22 mouse cellular contexts compared by ENCODE assay signal in genomic region chr17:15152477-15152876, GRCm38 (mm10).
DNase-seq lines count a peak whose midpoint lies in the region; ATAC-seq and TF ChIP-seq lines count a peak whose summit lies in the region.
"Had no signal": no experiment of that assay in that cellular context is flagged by ENCODE, and none has a peak within 500 bp of the region (broad histone marks: within the 10 kb centered on the region; RNA-seq: fewer than 3 reads in every experiment).

No protein-coding gene starts in this region.

- H3K9me3 ChIP-seq in heart, embryonic 11.5 days (replicated peaks; ENCODE audit: control insufficient read depth, low read length) = no peaks in the 10 kb centered on the region
- H3K9me3 ChIP-seq in heart, embryonic 15.5 days (replicated peaks) = no peaks in the 10 kb centered on the region
- H3K9me3 ChIP-seq in kidney, embryonic 14.5 days (ENCODE audit: control insufficient read depth, low read length) = no peaks in the 10 kb centered on the region
- H3K9me3 ChIP-seq in stomach, embryonic 15.5 days = no peaks in the 10 kb centered on the region
- no peaks in the 10 kb centered on the region for H3K9me3 ChIP-seq in stomach, postnatal 0 days (ENCODE audit: control insufficient read depth, low read length)
- H3K9me3 ChIP-seq: embryonic facial prominence, embryonic 12.5 days; forebrain, embryonic 15.5 days; G1E; hindbrain, embryonic 12.5 days had no signal

- H3K4me2 ChIP-seq in heart, embryonic 11.5 days = peak overlapping the region; percentile 12; the same call in 1 of the 2 replicates
- no peak overlapping the region for H3K4me2 ChIP-seq in heart, embryonic 15.5 days
- H3K4me2 ChIP-seq in kidney, embryonic 14.5 days (replicated peaks; ENCODE audit: low read depth, low read length) = no peak overlapping the region
- H3K4me2 ChIP-seq in stomach, embryonic 15.5 days = no peak overlapping the region
- H3K4me2 ChIP-seq in stomach, postnatal 0 days (replicated peaks; ENCODE audit: low read depth) = no peak overlapping the region
- H3K4me2 ChIP-seq: embryonic facial prominence, embryonic 12.5 days; forebrain, embryonic 15.5 days; hindbrain, embryonic 12.5 days had no signal

- TF ChIP-seq CTCF in stomach, postnatal 0 days (IDR thresholded peaks at IDR 0.05; ENCODE audit: low read depth) = no peak

- no peak for DNase-seq in heart, postnatal 10 days
- DNase-seq in heart, adult 11 months = no peak
- DNase-seq in kidney, adult 18-20 months = no peak
- no peak for DNase-seq in stomach, postnatal 0 days (ENCODE audit: low spot score)
- DNase-seq: B cell, adult 2 months; cerebellum, adult 11-12 months; cerebellum, adult 9-10 months; cerebellum, postnatal 25 days; heart, postnatal 36 days had no signal

- no peak overlapping the region for H3K9ac ChIP-seq in heart, embryonic 11.5 days (ENCODE audit: low read depth, low read length)
- H3K9ac ChIP-seq in heart, embryonic 15.5 days = no peak overlapping the region
- H3K9ac ChIP-seq in kidney, embryonic 14.5 days (ENCODE audit: low read depth, low read length) = no peak overlapping the region
- no peak overlapping the region for H3K9ac ChIP-seq in stomach, embryonic 15.5 days
- H3K9ac ChIP-seq in stomach, postnatal 0 days (ENCODE audit: low read length) = no peak overlapping the region
- H3K9ac ChIP-seq: embryonic facial prominence, embryonic 12.5 days; forebrain, embryonic 15.5 days; hindbrain, embryonic 12.5 days had no signal

- WGBS in heart, embryonic 11.5 days (ENCODE audit: insufficient replicate concordance) = 32% methylated on average over 7 of the region's 7 CpGs
- WGBS in heart, embryonic 15.5 days = 28% methylated on average over 7 of the region's 7 CpGs
- WGBS in kidney, embryonic 14.5 days = 40% methylated on average over 7 of the region's 7 CpGs
- WGBS in stomach, embryonic 15.5 days = 44% methylated on average over 7 of the region's 7 CpGs
- 47% methylated on average over 7 of the region's 7 CpGs for WGBS in stomach, postnatal 0 days

- H3K4me1 ChIP-seq in heart, embryonic 11.5 days (ENCODE audit: control insufficient read depth, insufficient read depth, low read length) = peaks cover 7% of the 10 kb centered on the region; the same call in 1 of the 2 replicates
- peaks cover 6% of the 10 kb centered on the region for H3K4me1 ChIP-seq in heart, embryonic 15.5 days (replicated peaks)
- H3K4me1 ChIP-seq in kidney, embryonic 14.5 days (ENCODE audit: control insufficient read depth, insufficient read depth, low read length) = no peaks in the 10 kb centered on the region; the same call in 1 of the 2 replicates
- no peaks in the 10 kb centered on the region for H3K4me1 ChIP-seq in stomach, embryonic 15.5 days
- H3K4me1 ChIP-seq in stomach, postnatal 0 days (replicated peaks; ENCODE audit: control insufficient read depth, insufficient read depth) = no peaks in the 10 kb centered on the region
- H3K4me1 ChIP-seq: embryonic facial prominence, embryonic 12.5 days; forebrain, embryonic 15.5 days; hindbrain, embryonic 12.5 days had no signal

- ATAC-seq in heart, embryonic 11.5 days (replicated peaks; ENCODE audit: insufficient number of reproducible peaks, low FRiP score, low TSS enrichment) = no peak
- ATAC-seq in heart, embryonic 15.5 days (replicated peaks; ENCODE audit: insufficient number of reproducible peaks, insufficient read depth, low FRiP score, low read depth) = no peak
- ATAC-seq in kidney, embryonic 14.5 days (ENCODE audit: low FRiP score, low TSS enrichment) = 0 out of 2 replicates have a peak, but pooled peaks have one; percentile 20
- ATAC-seq in stomach, embryonic 15.5 days (ENCODE audit: insufficient read depth, low FRiP score, low read depth) = no peak
- ATAC-seq in stomach, postnatal 0 days (ENCODE audit: low FRiP score, low TSS enrichment) = no peak
- ATAC-seq: activated CD4-positive, CD25-positive, alpha-beta regulatory T cell, adult 4 months; CD4-positive, CD25-positive, alpha-beta regulatory T cell, adult 4 months; forebrain, embryonic 15.5 days; hindbrain, embryonic 16.5 days; inflammation-experienced regulatory T-cells, adult 6 months; Patski had no signal

- no peaks in the 10 kb centered on the region for H3K36me3 ChIP-seq in heart, embryonic 11.5 days (ENCODE audit: control insufficient read depth, insufficient read depth, low read length)
- H3K36me3 ChIP-seq in heart, embryonic 15.5 days = no peaks in the 10 kb centered on the region
- no peaks in the 10 kb centered on the region for H3K36me3 ChIP-seq in kidney, embryonic 14.5 days (ENCODE audit: control insufficient read depth, insufficient read depth, low read length)
- H3K36me3 ChIP-seq in stomach, embryonic 15.5 days = no peaks in the 10 kb centered on the region
- no peaks in the 10 kb centered on the region for H3K36me3 ChIP-seq in stomach, postnatal 0 days (ENCODE audit: control insufficient read depth, insufficient read depth, low read length)
- H3K36me3 ChIP-seq: embryonic facial prominence, embryonic 12.5 days; forebrain, embryonic 15.5 days; G1E; hindbrain, embryonic 12.5 days had no signal

- no peak overlapping the region for H3K4me3 ChIP-seq in heart, embryonic 11.5 days (ENCODE audit: low read depth, low read length)
- no peak overlapping the region for H3K4me3 ChIP-seq in heart, embryonic 15.5 days
- H3K4me3 ChIP-seq in kidney, embryonic 14.5 days (ENCODE audit: low read length) = no peak overlapping the region
- no peak overlapping the region for H3K4me3 ChIP-seq in stomach, embryonic 15.5 days (replicated peaks)
- no peak overlapping the region for H3K4me3 ChIP-seq in stomach, postnatal 0 days (ENCODE audit: low read depth, low read length)
- H3K4me3 ChIP-seq: embryonic facial prominence, embryonic 12.5 days; forebrain, embryonic 15.5 days; hindbrain, embryonic 12.5 days had no signal

- TF ChIP-seq EP300 in stomach, postnatal 0 days (optimal IDR thresholded peaks at IDR 0.05) = no peak

- H3K27ac ChIP-seq in heart, embryonic 11.5 days (ENCODE audit: low read depth, low read length) = peak overlapping the region; percentile 48
- 0 out of 2 replicates have a peak overlapping the region, but pooled peaks have one; percentile 28 for H3K27ac ChIP-seq in heart, embryonic 15.5 days
- H3K27ac ChIP-seq in kidney, embryonic 14.5 days (ENCODE audit: low read depth, low read length) = no peak overlapping the region
- H3K27ac ChIP-seq in stomach, embryonic 15.5 days = 0 out of 2 replicates have a peak overlapping the region, but pooled peaks have one; percentile 4
- no peak overlapping the region for H3K27ac ChIP-seq in stomach, postnatal 0 days (replicated peaks)
- H3K27ac ChIP-seq: embryonic facial prominence, embryonic 12.5 days; forebrain, embryonic 15.5 days; hindbrain, embryonic 12.5 days had no signal

- intact Hi-C loops in heart, postnatal 10 days (cut with DNase I) = no loop called here

- H3K27me3 ChIP-seq in heart, embryonic 11.5 days (ENCODE audit: control insufficient read depth, insufficient read depth, low read length) = no peaks in the 10 kb centered on the region
- no peaks in the 10 kb centered on the region for H3K27me3 ChIP-seq in heart, embryonic 15.5 days
- no peaks in the 10 kb centered on the region; the same call in 1 of the 2 replicates for H3K27me3 ChIP-seq in kidney, embryonic 14.5 days (ENCODE audit: control insufficient read depth, insufficient read depth, low read length)
- H3K27me3 ChIP-seq in stomach, embryonic 15.5 days (replicated peaks) = no peaks in the 10 kb centered on the region
- H3K27me3 ChIP-seq in stomach, postnatal 0 days (ENCODE audit: control insufficient read depth, insufficient read depth, low read length) = no peaks in the 10 kb centered on the region
- H3K27me3 ChIP-seq: embryonic facial prominence, embryonic 12.5 days; forebrain, embryonic 15.5 days; hindbrain, embryonic 12.5 days; Patski had no signal

Comparison
In these comparisons a context has a peak if more than half of its experiments do, and no peak if none do; other contexts are left out.
1. H3K27ac ChIP-seq: peak in heart, embryonic 11.5 days (single experiment), heart, embryonic 15.5 days (single experiment) and stomach, embryonic 15.5 days (single experiment); none in kidney, embryonic 14.5 days (single experiment) and stomach, postnatal 0 days (single experiment).